Mouse (Mus musculus): ENCODE results near the gene Gm21103.
"Not testable (repeated sequence)": the region's sequence is repeated elsewhere in the genome, so short reads cannot be mapped to it uniquely, and the experiment has no call there.

Gene Gm21103

DNA sequence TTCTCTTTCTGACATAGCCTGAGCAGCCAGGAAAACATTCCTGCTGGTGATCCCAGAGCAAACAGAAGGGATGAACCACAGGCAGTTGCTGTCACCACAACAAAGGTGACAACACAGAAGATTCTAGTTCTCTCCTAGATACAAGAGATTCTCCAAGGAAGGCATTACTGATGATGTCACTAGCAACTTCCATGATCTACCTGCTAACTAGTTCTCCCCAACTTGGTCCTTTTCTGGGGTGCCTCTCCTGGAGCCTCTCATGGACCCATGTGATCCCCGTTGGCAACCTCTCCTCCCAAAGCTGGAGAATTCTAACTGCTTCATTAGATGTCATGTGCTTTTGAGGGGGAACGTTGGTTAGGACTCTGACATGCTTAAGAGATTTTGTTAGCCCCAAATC is at the start of gene Gm21103:
Gene Gm21103 (minus strand): TSS at position 101 of the 400 bp plus-strand sequence.
- DNase-seq (ENCODE audit: low spot score) = not testable (repeated sequence)

DNA sequence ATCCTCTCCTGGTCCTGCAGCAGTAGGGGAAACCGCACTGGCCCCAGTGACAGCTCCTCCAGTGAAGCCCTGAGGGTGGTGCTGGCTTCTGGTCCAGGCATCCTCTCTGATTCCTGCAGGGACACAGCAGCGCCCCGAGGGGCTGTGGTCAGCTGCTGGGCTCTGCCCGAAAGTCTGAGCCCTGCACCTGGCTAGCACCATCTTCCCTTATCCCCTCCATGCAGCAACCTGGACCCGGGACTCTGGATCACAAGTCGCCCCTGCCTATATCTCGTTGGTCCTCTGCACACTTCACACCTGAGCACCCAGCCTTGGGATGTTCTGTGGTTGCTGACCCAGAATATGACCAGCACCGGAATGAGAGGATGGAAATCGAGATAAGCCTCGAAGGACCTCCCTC is 38.9 kb upstream of the Gm21103 start, which contains the start of gene Gm3618:
Gene Gm3618 (minus strand): TSS at position 101 of the 400 bp plus-strand sequence.
- DNase-seq (ENCODE audit: low spot score) = not testable (repeated sequence)

DNA sequence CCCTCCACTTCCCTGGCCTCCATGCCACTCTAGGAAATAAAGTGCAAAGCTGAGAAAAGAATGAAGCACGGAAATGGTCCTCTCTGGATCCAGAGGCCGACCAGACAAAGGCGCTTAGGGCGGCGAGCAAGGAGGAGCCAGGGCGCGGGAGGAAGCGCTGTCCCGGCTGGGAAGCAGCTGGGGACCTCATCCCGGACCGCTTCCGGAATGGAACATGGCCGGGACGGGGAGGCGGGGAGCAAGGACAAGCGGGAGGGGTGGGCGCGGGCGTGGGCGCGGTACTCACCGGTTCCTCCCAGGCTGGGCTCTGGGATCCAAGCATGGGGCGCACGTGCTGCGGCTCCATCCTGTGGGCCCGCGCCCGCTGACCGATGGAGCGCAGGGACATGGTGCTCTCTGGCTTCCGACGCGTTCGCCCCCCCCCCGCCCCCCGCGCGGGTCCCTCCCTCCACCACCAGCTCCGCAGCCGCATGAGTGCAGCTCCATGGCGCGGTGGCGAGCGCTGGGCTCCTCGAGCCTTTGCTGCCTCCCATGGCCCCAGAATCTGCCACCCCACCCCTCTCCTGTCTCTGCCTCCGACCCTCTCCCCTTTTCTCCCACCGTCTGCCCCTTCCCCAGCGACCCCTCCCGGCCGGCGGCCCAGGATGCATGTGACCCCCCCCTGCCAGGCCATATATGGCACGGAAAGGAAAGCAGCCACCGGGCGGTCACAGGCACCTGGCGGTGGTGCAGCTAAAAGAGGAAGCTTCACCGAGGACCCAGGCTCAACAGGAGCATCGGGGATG is 17.5 kb downstream of the Gm21103 start, which contains the start of gene Gm3411:
Gene Gm3411 (minus strand): TSS at position 320 of the 785 bp plus-strand sequence.
- peak; percentile 39 for DNase-seq (ENCODE audit: low spot score)
